Mouse (Mus musculus) frontal cortex, adult (tissue): ENCODE measurements around the gene Slc30a2.
"Not testable (repeated sequence)": the region's sequence is repeated elsewhere in the genome, so short reads cannot be mapped to it uniquely, and the experiment has no call there.

Source experiments
- ATAC-seq: cut with Nextera tagmentation; 2 replicates; pipeline ENCODE4 v1.9.2; 2017; ENCODE audit warnings: mild to moderate bottlenecking, moderate library complexity, mixed read lengths; ENCODE audit not compliant: low TSS enrichment

Slc30a2 gene

GRCm38 (mm10) chr4:134357461-134357771, 14.4 kb downstream of the Slc30a2 start:
- no peak for ATAC-seq

- ATAC-seq = no peak
Measured at GRCm38 (mm10) chr4:134359649-134360048, 16.7 kb downstream of the Slc30a2 start.

GRCm38 (mm10) chr4:134361215-134361614, 18.2 kb downstream of the Slc30a2 start:
- ATAC-seq = no peak

- ATAC-seq = no peak
Measured at GRCm38 (mm10) chr4:134362124-134362523, 19.1 kb downstream of the Slc30a2 start.

- no peak for ATAC-seq
Measured at GRCm38 (mm10) chr4:134362586-134362985, 19.6 kb downstream of the Slc30a2 start.

GRCm38 (mm10) chr4:134365280-134365679, 22.3 kb downstream of the Slc30a2 start:
- no peak for ATAC-seq

GRCm38 (mm10) chr4:134370649-134371221, 27.8 kb downstream of the Slc30a2 start:
- ATAC-seq = peak; percentile 57

GRCm38 (mm10) chr4:134371316-134371855, 28.4 kb downstream of the Slc30a2 start:
- 0 out of 2 replicates have a peak, but pooled peaks have one; percentile 10 for ATAC-seq

GRCm38 (mm10) chr4:134372294-134372747, 29.3 kb downstream of the Slc30a2 start:
- ATAC-seq = peak; percentile 71

GRCm38 (mm10) chr4:134373295-134373694, 30.3 kb downstream of the Slc30a2 start:
- no peak for ATAC-seq

GRCm38 (mm10) chr4:134374306-134374705, 31.3 kb downstream of the Slc30a2 start:
- ATAC-seq = no peak

GRCm38 (mm10) chr4:134378089-134378615, 35.2 kb downstream of the Slc30a2 start:
- ATAC-seq = no peak

- no peak for ATAC-seq
Measured at GRCm38 (mm10) chr4:134379510-134379909, 36.5 kb downstream of the Slc30a2 start.

- ATAC-seq = not testable (repeated sequence)
Measured at GRCm38 (mm10) chr4:134383750-134384149, 40.8 kb downstream of the Slc30a2 start, which contains the start of gene Extl1. Gene Extl1 (minus strand): TSS chr4:134383850.

- no peak; the same call in 1 of the 2 replicates for ATAC-seq
Measured at GRCm38 (mm10) chr4:134387268-134387667, 44.3 kb downstream of the Slc30a2 start.

- ATAC-seq = no peak
Measured at GRCm38 (mm10) chr4:134388397-134388796, 45.4 kb downstream of the Slc30a2 start.

GRCm38 (mm10) chr4:134391636-134392035, 48.7 kb downstream of the Slc30a2 start:
- ATAC-seq = no peak

GRCm38 (mm10) chr4:134392595-134392994, 49.6 kb downstream of the Slc30a2 start:
- peak; percentile 50; the same call in 1 of the 2 replicates for ATAC-seq

- no peak for ATAC-seq
Measured at GRCm38 (mm10) chr4:134393026-134393425, 50.0 kb downstream of the Slc30a2 start.

- ATAC-seq = no peak
Measured at GRCm38 (mm10) chr4:134395142-134395541, 52.2 kb downstream of the Slc30a2 start.

- peak; percentile 95 for ATAC-seq
Measured at GRCm38 (mm10) chr4:134395977-134396825, 53.2 kb downstream of the Slc30a2 start, which contains the start of gene Pafah2. Gene Pafah2 (plus strand): TSS chr4:134396320.

GRCm38 (mm10) chr4:134397121-134397520, 54.1 kb downstream of the Slc30a2 start:
- ATAC-seq = no peak
